ENCODE assay signal across 8 mouse cellular contexts in genomic region chr14:14120230-14121096, GRCm38 (mm10). TPM values are rescaled to one million over a fixed set of nuclear protein-coding genes. Genes with fewer than 3 reads are reported as not detected.
DNase-seq lines count a peak whose midpoint lies in the region; ATAC-seq and TF ChIP-seq lines count a peak whose summit lies in the region.

Gene Psmd6 (minus strand): TSS chr14:14120984.

- H3K36me3 ChIP-seq in heart, embryonic 12.5 days, result peaks cover 36% of the 10 kb centered on the region
- peaks cover 9% of the 10 kb centered on the region; the same call in 1 of the 2 replicates for H3K36me3 ChIP-seq in kidney, postnatal 0 days (ENCODE audit: insufficient read depth, low read length)
- H3K36me3 ChIP-seq in liver, embryonic 11.5 days (ENCODE audit: control insufficient read depth, insufficient read depth, low read length), result peaks cover 16% of the 10 kb centered on the region
- H3K36me3 ChIP-seq in stomach, embryonic 14.5 days (ENCODE audit: control insufficient read depth, insufficient read depth, low read length), result peaks cover 16% of the 10 kb centered on the region

- WGBS in heart, embryonic 12.5 days, result under 1% methylated on average over 68 of the region's 68 CpGs
- under 1% methylated on average over 58 of the region's 68 CpGs for WGBS in kidney, postnatal 0 days
- under 1% methylated on average over 68 of the region's 68 CpGs for WGBS in liver, embryonic 11.5 days
- under 1% methylated on average over 68 of the region's 68 CpGs for WGBS in stomach, embryonic 14.5 days

- peak; percentile 96 for TF ChIP-seq CTCF in kidney, postnatal 0 days (IDR thresholded peaks at IDR 0.05; ENCODE audit: low read depth)

- peaks cover 14% of the 10 kb centered on the region for H3K4me1 ChIP-seq in heart, embryonic 12.5 days (replicated peaks)
- H3K4me1 ChIP-seq in kidney, postnatal 0 days (replicated peaks; ENCODE audit: insufficient read depth, low read length), result no peaks in the 10 kb centered on the region
- peaks cover 5% of the 10 kb centered on the region; the same call in 1 of the 2 replicates for H3K4me1 ChIP-seq in liver, embryonic 11.5 days (replicated peaks; ENCODE audit: control insufficient read depth, insufficient read depth, low read length)
- H3K4me1 ChIP-seq in stomach, embryonic 14.5 days (ENCODE audit: control insufficient read depth, insufficient read depth, low read length), result peaks cover 7% of the 10 kb centered on the region; the same call in 1 of the 2 replicates

- H3K4me2 ChIP-seq in heart, embryonic 12.5 days, result peak within 1 kb of the TSS; percentile 95
- H3K4me2 ChIP-seq in kidney, postnatal 0 days (ENCODE audit: low read length), result peak within 1 kb of the TSS; percentile 88
- peak within 1 kb of the TSS; percentile 90 for H3K4me2 ChIP-seq in liver, embryonic 11.5 days
- H3K4me2 ChIP-seq in stomach, embryonic 14.5 days (replicated peaks; ENCODE audit: low read depth, low read length), result peak within 1 kb of the TSS; percentile 83

- H3K9me3 ChIP-seq in heart, embryonic 12.5 days (replicated peaks), result no peaks in the 10 kb centered on the region
- H3K9me3 ChIP-seq in kidney, postnatal 0 days (replicated peaks; ENCODE audit: low read length), result no peaks in the 10 kb centered on the region
- no peaks in the 10 kb centered on the region for H3K9me3 ChIP-seq in liver, embryonic 11.5 days (ENCODE audit: control insufficient read depth, low read length)
- H3K9me3 ChIP-seq in stomach, embryonic 14.5 days (ENCODE audit: control insufficient read depth, low read depth, low read length), result no peaks in the 10 kb centered on the region

- H3K27ac ChIP-seq in heart, embryonic 12.5 days (ENCODE audit: poor library complexity, severe bottlenecking), result peak within 1 kb of the TSS; percentile 87
- peak within 1 kb of the TSS; percentile 86 for H3K27ac ChIP-seq in kidney, postnatal 0 days
- H3K27ac ChIP-seq in liver, embryonic 11.5 days (ENCODE audit: low read depth, low read length), result peak within 1 kb of the TSS; percentile 43; the same call in 1 of the 2 replicates
- H3K27ac ChIP-seq in stomach, embryonic 14.5 days (ENCODE audit: low read length), result no peak within 1 kb of the TSS; the same call in 1 of the 2 replicates

- ATAC-seq in erythroid progenitor cell, adult 5-6 weeks (replicated peaks; ENCODE audit: low FRiP score, poor library complexity, severe bottlenecking), result peak; percentile 100
- peak; percentile 93 for ATAC-seq in heart, embryonic 12.5 days (ENCODE audit: insufficient number of reproducible peaks, low FRiP score)
- ATAC-seq in kidney, postnatal 0 days (replicated peaks; ENCODE audit: low FRiP score, low read depth), result peak; percentile 96
- ATAC-seq in liver, embryonic 11.5 days (replicated peaks; ENCODE audit: low FRiP score), result peak; percentile 95
- ATAC-seq in stomach, embryonic 14.5 days (ENCODE audit: insufficient number of reproducible peaks, insufficient read depth, low FRiP score, low read depth), result peak; percentile 95

- peak; percentile 91 for DNase-seq in CD4-positive helper T cell, adult 2 months (ENCODE audit: low read depth, low spot score)
- peak; percentile 67 for DNase-seq in brain, embryonic 18.5 days (ENCODE audit: low read depth, low spot score)
- DNase-seq in kidney, postnatal 0 days (ENCODE audit: low spot score), result peak; percentile 93
- DNase-seq in liver, embryonic 11.5 days (ENCODE audit: low spot score), result peak; percentile 85
- DNase-seq in naive thymus-derived CD4-positive, alpha-beta T cell, adult 2 months (ENCODE audit: low read depth), result peak; percentile 93

- H3K4me3 ChIP-seq in heart, embryonic 12.5 days, result peak within 1 kb of the TSS; percentile 85
- H3K4me3 ChIP-seq in kidney, postnatal 0 days (replicated peaks; ENCODE audit: low read depth, low read length), result peak within 1 kb of the TSS; percentile 98
- H3K4me3 ChIP-seq in liver, embryonic 11.5 days (ENCODE audit: low read depth, low read length), result peak within 1 kb of the TSS; percentile 94
- peak within 1 kb of the TSS; percentile 66 for H3K4me3 ChIP-seq in stomach, embryonic 14.5 days (ENCODE audit: low read depth, low read length)

- H3K27me3 ChIP-seq in heart, embryonic 12.5 days (replicated peaks), result no peaks in the 10 kb centered on the region
- H3K27me3 ChIP-seq in kidney, postnatal 0 days (ENCODE audit: insufficient read depth, low read length), result no peaks in the 10 kb centered on the region
- no peaks in the 10 kb centered on the region for H3K27me3 ChIP-seq in liver, embryonic 11.5 days (replicated peaks; ENCODE audit: control insufficient read depth, insufficient read depth, low read length)
- no peaks in the 10 kb centered on the region for H3K27me3 ChIP-seq in stomach, embryonic 14.5 days (ENCODE audit: control insufficient read depth, insufficient read depth, low read length)

- peak within 1 kb of the TSS; percentile 96 for H3K9ac ChIP-seq in heart, embryonic 12.5 days
- H3K9ac ChIP-seq in kidney, postnatal 0 days (ENCODE audit: low read depth, low read length), result peak within 1 kb of the TSS; percentile 97
- H3K9ac ChIP-seq in liver, embryonic 11.5 days (ENCODE audit: low read depth, low read length), result peak within 1 kb of the TSS; percentile 77
- peak within 1 kb of the TSS; percentile 62 for H3K9ac ChIP-seq in stomach, embryonic 14.5 days (replicated peaks; ENCODE audit: low read depth, low read length)

RNA-seq across cellular contexts. Expression of gene Psmd6, which starts in this region (rescaled TPM):
- 71.4 and 86.8 TPM in 2 replicates for total RNA-seq in erythroid progenitor cell, adult 5-6 weeks (2015; ENCODE audit: low replicate concordance)
- total RNA-seq in erythroid progenitor cell, adult 5-6 weeks (2017; ENCODE audit: low replicate concordance), result 79.1 and 132 TPM in 2 replicates
- 194 and 195 TPM in 2 replicates for polyA plus RNA-seq in heart, embryonic 12.5 days (2016; fragmentation: Nextera tagmentation; extraction: Ambion mirVana)
- polyA plus RNA-seq in kidney, postnatal 0 days (2015; fragmentation: Nextera tagmentation; extraction: Ambion mirVana), result 216 and 226 TPM in 2 replicates
- 272 and 287 TPM in 2 replicates for polyA plus RNA-seq in liver, embryonic 11.5 days (2014; fragmentation: Nextera tagmentation; extraction: Ambion mirVana)
- polyA plus RNA-seq in stomach, embryonic 14.5 days (2014; fragmentation: Nextera tagmentation; extraction: Ambion mirVana), result 209 and 237 TPM in 2 replicates
